Mouse (Mus musculus) large intestine, adult 2 months (tissue): ENCODE measurements around the gene Mctp1. TPM values are rescaled to one million over a fixed set of nuclear protein-coding genes. Genes with fewer than 3 reads are reported as not detected.
"Not testable (repeated sequence)": the region's sequence is repeated elsewhere in the genome, so short reads cannot be mapped to it uniquely, and the experiment has no call there.

Source experiments
- DNase-seq: peaks from one replicate; pipeline ENCODE4 v3.0.0-alpha.2; 2012; ENCODE audit warnings: low read depth, low spot score
- WGBS: fragments of 180-500 bp; shearing (Covaris S2); methylation state at CpG from one replicate; pipeline ENCODE4 v1.1.7; 2018; 5-methylcytosine and 5-hydroxymethylcytosine counted together
- polyA plus RNA-seq: library from polyadenylated mRNA; depleted of rRNA; stranded (reverse); fragments of >200 nt; gene quantifications from 2 replicates; pipeline ENCODE4 v1.2.3, GENCODE M21; 2012; rRNA removed

Mctp1 gene
- polyA plus RNA-seq: 0.22 and 0.49 TPM in 2 replicates

- DNase-seq: no peak
- WGBS: under 1% methylated on average over 60 of the region's 62 CpGs
Measured at GRCm38 (mm10) chr13:76383972-76384663, at the start of gene Mctp1. TSS of gene Mctp1 (plus strand) at chr13:76384535.

- not testable (repeated sequence) for DNase-seq
- 70% methylated on average over 21 of the region's 21 CpGs for WGBS
Measured at GRCm38 (mm10) chr13:76345941-76346340, 38.4 kb upstream of the Mctp1 start.

- DNase-seq: no peak
Measured at GRCm38 (mm10) chr13:76358720-76359119, 25.6 kb upstream of the Mctp1 start.

GRCm38 (mm10) chr13:76384664-76385435 lies 515 bp downstream of the Mctp1 start:
- under 1% methylated on average over 58 of the region's 58 CpGs for WGBS
- no peak for DNase-seq

GRCm38 (mm10) chr13:76388615-76389014 lies 4.3 kb downstream of the Mctp1 start:
- DNase-seq: no peak
- WGBS: 73% methylated on average over 3 of the region's 3 CpGs

GRCm38 (mm10) chr13:76391920-76392319 lies 7.6 kb downstream of the Mctp1 start:
- DNase-seq: no peak
- 45% methylated on average over 2 of the region's 2 CpGs for WGBS

- no peak for DNase-seq
- WGBS: 74% methylated on average over 3 of the region's 3 CpGs
Measured at GRCm38 (mm10) chr13:76393106-76393505, 8.8 kb downstream of the Mctp1 start.

- DNase-seq: no peak
Measured at GRCm38 (mm10) chr13:76395906-76396305, 11.6 kb downstream of the Mctp1 start.

- DNase-seq: no peak
- WGBS: 70% methylated on average over 2 of the region's 2 CpGs
Measured at GRCm38 (mm10) chr13:76409296-76409695, 25.0 kb downstream of the Mctp1 start.

- WGBS: 61% methylated on average over 1 of the region's 1 CpGs
- no peak for DNase-seq
Measured at GRCm38 (mm10) chr13:76410665-76411064, 26.3 kb downstream of the Mctp1 start.

- DNase-seq: no peak
Measured at GRCm38 (mm10) chr13:76415346-76415745, 31.0 kb downstream of the Mctp1 start.

GRCm38 (mm10) chr13:76420111-76420510 lies 35.8 kb downstream of the Mctp1 start:
- WGBS: 63% methylated on average over 4 of the region's 4 CpGs
- DNase-seq: no peak

GRCm38 (mm10) chr13:76421075-76421474 lies 36.7 kb downstream of the Mctp1 start:
- WGBS: 83% methylated on average over 1 of the region's 1 CpGs
- DNase-seq: no peak

GRCm38 (mm10) chr13:76422124-76422523 lies 37.8 kb downstream of the Mctp1 start:
- WGBS: 76% methylated on average over 5 of the region's 5 CpGs
- DNase-seq: no peak

- no peak for DNase-seq
- WGBS: 55% methylated on average over 6 of the region's 6 CpGs
Measured at GRCm38 (mm10) chr13:76429456-76429855, 45.1 kb downstream of the Mctp1 start.

- DNase-seq: no peak
- 80% methylated on average over 2 of the region's 2 CpGs for WGBS
Measured at GRCm38 (mm10) chr13:76429927-76430326, 45.6 kb downstream of the Mctp1 start.

GRCm38 (mm10) chr13:76431946-76432345 lies 47.6 kb downstream of the Mctp1 start:
- no peak for DNase-seq
- WGBS: 88% methylated on average over 2 of the region's 2 CpGs

GRCm38 (mm10) chr13:76433438-76433837 lies 49.1 kb downstream of the Mctp1 start:
- no peak for DNase-seq
- 53% methylated on average over 4 of the region's 4 CpGs for WGBS

GRCm38 (mm10) chr13:76436426-76436825 lies 52.1 kb downstream of the Mctp1 start:
- no peak for DNase-seq

GRCm38 (mm10) chr13:76438765-76439164 lies 54.4 kb downstream of the Mctp1 start:
- 92% methylated on average over 1 of the region's 1 CpGs for whole genome bisulfite sequencing
- DNase-seq: no peak

GRCm38 (mm10) chr13:76446059-76446458 lies 61.7 kb downstream of the Mctp1 start:
- no peak for DNase-seq
- 66% methylated on average over 1 of the region's 1 CpGs for WGBS
